Mouse (Mus musculus) intestine, postnatal 0 days (tissue): ENCODE results near the gene Tgfb3. TPM values are rescaled to one million over a fixed set of nuclear protein-coding genes. Genes with fewer than 3 reads are reported as not detected.

ENCODE experiments used
- ATAC-seq: fragments of 200-750 bp; cut with Nextera tagmentation; 2 replicates; pipeline ENCODE4 v1.8.0; 2017; ENCODE audit warnings: mild to moderate bottlenecking, moderate TSS enrichment, moderate library complexity
- H3K27ac ChIP-seq: fragments of 300-500 bp; sonication (generic); 2 replicates; pipeline ENCODE4 v1.5.1; 2014; ENCODE audit warnings: mild to moderate bottlenecking, low read depth, low read length, moderate library complexity
- H3K27me3 ChIP-seq: fragments of 300-500 bp; sonication (generic); replicated peaks from 2 replicates; pipeline ENCODE4 v1.6.1; 2014; ENCODE audit warnings: low read length, mixed read lengths; ENCODE audit not compliant: control insufficient read depth, insufficient read depth
- H3K36me3 ChIP-seq: fragments of 300-500 bp; sonication (generic); 2 replicates; pipeline ENCODE4 v1.6.1; 2014; ENCODE audit warnings: mild to moderate bottlenecking, moderate library complexity; ENCODE audit not compliant: control insufficient read depth, insufficient read depth
- H3K4me1 ChIP-seq: fragments of 300-500 bp; sonication (generic); replicated peaks from 2 replicates; pipeline ENCODE4 v1.6.1; 2014; ENCODE audit warnings: antibody characterized with exemption, low read length, mixed read lengths; ENCODE audit not compliant: control insufficient read depth, insufficient read depth
- H3K4me2 ChIP-seq: fragments of 300-500 bp; sonication (generic); replicated peaks from 2 replicates; pipeline ENCODE4 v1.6.1; 2014; ENCODE audit warnings: low read depth, mild to moderate bottlenecking, moderate library complexity
- H3K4me3 ChIP-seq: fragments of 300-500 bp; sonication (generic); 2 replicates; pipeline ENCODE4 v1.5.1; 2014; ENCODE audit warnings: low read depth, low read length
- H3K9ac ChIP-seq: fragments of 300-500 bp; sonication (generic); 2 replicates; pipeline ENCODE4 v1.6.1; 2014; ENCODE audit warnings: mild to moderate bottlenecking, low read depth, low read length
- H3K9me3 ChIP-seq: fragments of 300-500 bp; sonication (generic); 2 replicates; pipeline ENCODE4 v1.6.1; 2016; ENCODE audit warnings: mixed run types; ENCODE audit not compliant: control insufficient read depth
- CTCF ChIP-seq: sonication (generic); IDR thresholded peaks from 2 replicates; pipeline ENCODE4 v1.5.1; 2016; ENCODE audit warnings: low read depth, mild to moderate bottlenecking, control low read depth, antibody characterized with exemption, moderate library complexity
- WGBS: fragments of 180-500 bp; shearing (Covaris S2); extraction: QIAGEN DNeasy Blood & Tissue Kit; methylation state at CpG from one replicate; pipeline ENCODE4 v1.1.7; 2014; 5-methylcytosine and 5-hydroxymethylcytosine counted together
- polyA plus RNA-seq: library from polyadenylated mRNA; unstranded; fragments of >200 nt; fragmentation: Nextera tagmentation; extraction: Ambion mirVana; gene quantifications from 2 replicates; pipeline ENCODE4 v1.2.1, GENCODE M21; 2015

The Tgfb3 gene
- polyA plus RNA-seq: 8.5 and 9.2 TPM in 2 replicates

DNA sequence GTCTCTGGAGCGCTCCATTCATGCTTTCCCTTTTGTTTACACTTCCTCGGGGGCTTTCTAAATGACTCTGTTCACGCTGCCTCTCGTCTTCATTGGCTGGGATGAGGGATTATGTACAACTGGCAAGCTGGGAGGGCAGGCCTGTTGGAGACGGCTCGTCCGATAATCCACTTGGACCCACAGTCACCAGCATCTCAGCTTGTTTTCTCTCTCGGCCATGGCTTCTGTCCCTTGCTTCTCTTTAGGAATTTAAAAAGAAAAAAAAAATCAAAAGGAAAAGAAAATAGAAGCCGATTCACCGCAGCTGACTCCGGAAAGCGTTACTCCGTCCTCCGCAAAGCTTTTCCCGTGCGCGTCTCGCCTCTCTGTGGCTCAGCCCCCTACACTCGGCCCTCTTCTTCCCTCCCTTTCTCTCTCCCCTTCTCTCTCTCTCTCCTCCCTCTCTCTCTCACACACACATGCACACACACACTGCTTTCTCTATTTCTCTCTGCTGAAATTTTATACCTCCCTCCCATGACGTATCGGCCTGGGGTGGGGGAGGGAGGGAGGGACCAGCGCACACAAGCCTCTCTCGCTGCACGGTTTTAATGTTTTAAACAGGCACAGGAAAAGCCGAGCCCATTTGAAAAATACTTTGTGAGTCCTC lies at the start of gene Tgfb3:
TSS of gene Tgfb3 (minus strand) at position 489 of the 649 bp plus-strand sequence.
- H3K4me2 ChIP-seq: peak within 1 kb of the TSS; percentile 87
- peak within 1 kb of the TSS; percentile 63 for H3K27ac ChIP-seq
- peak within 1 kb of the TSS; percentile 49 for H3K4me3 ChIP-seq
- H3K9ac ChIP-seq: peak within 1 kb of the TSS; percentile 43
- ATAC-seq: peak; percentile 29; the same call in 1 of the 2 replicates
- no peaks in the 10 kb centered on the region for H3K36me3 ChIP-seq
- TF ChIP-seq CTCF: no peak
- H3K4me1 ChIP-seq: 0 out of 2 replicates have a peak, but pooled peaks cover 6% of the 10 kb centered on the region
- 0 out of 2 replicates have a peak, but pooled peaks cover 7% of the 10 kb centered on the region for H3K27me3 ChIP-seq
- H3K9me3 ChIP-seq: no peaks in the 10 kb centered on the region
- 2% methylated on average over 25 of the region's 25 CpGs for WGBS

DNA sequence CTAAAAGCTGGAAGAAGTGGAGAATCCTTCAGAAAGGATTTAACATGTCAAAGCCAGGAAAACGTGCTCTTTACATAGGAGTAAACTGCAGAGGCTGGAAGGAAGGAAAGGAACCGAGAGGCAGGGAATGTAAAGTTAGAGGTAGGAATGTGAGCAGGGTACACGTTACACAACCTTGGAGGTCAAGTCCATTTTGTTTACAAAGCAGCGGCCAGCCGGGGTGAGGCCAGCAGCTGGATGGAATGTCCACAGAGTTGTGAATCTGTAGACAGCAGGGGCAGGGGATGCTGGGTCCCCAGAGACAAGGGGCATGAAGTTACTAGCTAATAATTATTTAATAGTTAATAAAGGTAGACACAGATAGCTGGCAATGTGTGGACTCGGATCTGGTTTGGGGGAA lies 49.3 kb upstream of the Tgfb3 start:
- ATAC-seq: no peak
- Histone ChIP-seq H3K9me3 (no peaks in the 10 kb centered on the region), H3K27me3 (no peaks in the 10 kb centered on the region), H3K9ac (no peak overlapping the region), H3K4me1 (no peaks in the 10 kb centered on the region), H3K4me3 (no peak overlapping the region), H3K4me2 (no peak overlapping the region), H3K27ac (no peak overlapping the region), H3K36me3 (peaks cover 8% of the 10 kb centered on the region; the same call in 1 of the 2 replicates)
- WGBS: 35% methylated on average over 6 of the region's 6 CpGs
- no peak for TF ChIP-seq CTCF

- Histone ChIP-seq H3K4me2 (no peak overlapping the region), H3K36me3 (peaks cover 8% of the 10 kb centered on the region; the same call in 1 of the 2 replicates), H3K27ac (no peak overlapping the region), H3K9me3 (no peaks in the 10 kb centered on the region), H3K4me1 (no peaks in the 10 kb centered on the region), H3K9ac (no peak overlapping the region), H3K27me3 (no peaks in the 10 kb centered on the region), H3K4me3 (no peak overlapping the region)
- TF ChIP-seq CTCF: no peak
- no peak for ATAC-seq
- WGBS: 88% methylated on average over 6 of the region's 6 CpGs
Observed at GRCm38 (mm10) chr12:86124016-86124415, 45.2 kb upstream of the Tgfb3 start.

DNA sequence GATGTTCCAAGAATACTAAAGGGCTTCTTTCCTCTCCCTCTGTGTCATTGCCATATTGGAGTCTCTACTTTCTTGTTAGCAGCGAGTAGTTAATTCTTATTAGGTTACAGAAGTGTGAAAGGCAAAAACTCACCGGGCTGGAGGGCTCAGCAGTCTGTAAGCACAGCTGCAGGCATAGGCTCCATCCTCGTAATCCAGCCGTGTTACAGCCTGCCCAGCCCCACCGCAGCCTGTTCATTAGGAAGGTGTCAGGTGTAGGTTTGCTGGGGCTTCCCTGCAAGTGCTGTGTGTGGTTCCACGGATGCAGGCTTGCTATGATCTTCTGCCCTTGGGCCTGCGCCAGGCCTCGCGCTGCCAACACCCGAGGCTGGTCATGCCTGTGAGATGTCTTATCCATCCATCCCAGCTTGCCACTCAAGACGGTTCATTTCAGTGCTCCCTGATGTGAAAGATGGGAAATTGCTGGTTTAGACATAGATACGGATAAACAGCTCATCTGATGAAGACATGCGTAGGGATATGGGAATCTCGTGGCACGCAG lies 37.5 kb upstream of the Tgfb3 start:
- H3K4me1 ChIP-seq: no peaks in the 10 kb centered on the region
- no peak overlapping the region for H3K9ac ChIP-seq
- WGBS: 87% methylated on average over 15 of the region's 15 CpGs
- H3K4me3 ChIP-seq: no peak overlapping the region
- no peaks in the 10 kb centered on the region for H3K9me3 ChIP-seq
- ATAC-seq: no peak
- no peak overlapping the region for H3K4me2 ChIP-seq
- no peak for TF ChIP-seq CTCF
- no peak overlapping the region for H3K27ac ChIP-seq
- H3K36me3 ChIP-seq: peaks cover 10% of the 10 kb centered on the region; the same call in 1 of the 2 replicates
- no peaks in the 10 kb centered on the region for H3K27me3 ChIP-seq

- TF ChIP-seq CTCF: peak; percentile 71
- no peak overlapping the region for H3K9ac ChIP-seq
- H3K4me3 ChIP-seq: no peak overlapping the region
- peaks cover 11% of the 10 kb centered on the region; the same call in 1 of the 2 replicates for H3K36me3 ChIP-seq
- no peak for ATAC-seq
- H3K4me2 ChIP-seq: no peak overlapping the region
- WGBS: 88% methylated on average over 2 of the region's 2 CpGs
- H3K4me1 ChIP-seq: no peaks in the 10 kb centered on the region
- no peaks in the 10 kb centered on the region for H3K9me3 ChIP-seq
- no peak overlapping the region for H3K27ac ChIP-seq
- H3K27me3 ChIP-seq: no peaks in the 10 kb centered on the region
Observed at GRCm38 (mm10) chr12:86110637-86111036, 31.8 kb upstream of the Tgfb3 start.

- no peak overlapping the region for H3K9ac ChIP-seq
- no peak overlapping the region for H3K4me2 ChIP-seq
- ATAC-seq: no peak
- H3K36me3 ChIP-seq: peaks cover 11% of the 10 kb centered on the region; the same call in 1 of the 2 replicates
- no peaks in the 10 kb centered on the region for H3K27me3 ChIP-seq
- no peak overlapping the region for H3K4me3 ChIP-seq
- no peak overlapping the region for H3K27ac ChIP-seq
- WGBS: 84% methylated on average over 4 of the region's 4 CpGs
- no peaks in the 10 kb centered on the region for H3K9me3 ChIP-seq
- TF ChIP-seq CTCF: no peak
- H3K4me1 ChIP-seq: no peaks in the 10 kb centered on the region
Observed at GRCm38 (mm10) chr12:86109531-86109930, 30.7 kb upstream of the Tgfb3 start.
